Mouse (Mus musculus) 416B (cell line): ENCODE results near the gene Pde6g.
A peak's percentile ranks its signal among the peaks of the same experiment; 100 is the strongest.

ENCODE experiments used
- DNase-seq: peaks from one replicate; pipeline ENCODE4 v3.0.0; 2011; ENCODE audit warnings: low read depth

Gene Pde6g

DNA sequence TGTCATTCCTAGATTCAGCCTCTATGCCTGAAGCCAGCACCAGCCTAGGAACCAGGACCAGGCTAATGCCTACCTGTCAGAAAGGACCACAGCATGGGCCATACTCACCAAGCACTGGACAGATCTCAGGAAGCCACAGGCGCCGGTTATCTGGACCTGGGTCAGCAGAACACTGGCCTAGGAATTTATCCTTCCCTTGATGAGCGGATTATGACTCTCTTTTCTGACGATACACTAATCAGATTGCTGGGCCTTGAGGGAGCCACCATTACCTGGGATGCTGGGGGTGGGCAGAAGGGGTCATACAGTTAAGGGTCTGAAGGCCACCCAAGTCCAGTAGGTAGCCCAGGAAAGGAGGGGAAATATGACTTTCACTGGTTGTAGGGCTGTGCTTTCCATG lies at the start of gene Pde6g:
TSS of gene Pde6g (minus strand) at position 195 of the 400 bp plus-strand sequence.
- no peak for DNase-seq

DNA sequence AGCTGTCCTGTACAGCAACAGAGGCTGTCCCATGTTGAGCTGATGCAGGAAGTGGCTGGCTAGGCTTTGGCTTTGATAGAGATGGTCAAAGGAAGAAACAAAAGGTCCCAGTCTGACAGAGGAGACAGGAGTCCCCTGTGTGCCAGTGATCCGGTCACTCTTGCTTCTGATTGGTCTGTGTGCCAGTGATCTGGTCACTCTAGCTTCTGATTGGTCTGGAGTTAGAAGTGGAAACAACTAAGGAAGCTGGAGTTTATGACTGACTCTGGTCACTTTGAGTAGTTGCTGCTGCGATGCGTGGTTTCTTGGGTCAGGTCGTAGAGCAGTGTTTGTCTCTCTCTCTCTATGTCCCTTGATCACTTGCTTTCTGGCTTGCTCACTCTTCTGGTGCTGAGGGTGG lies 48.4 kb upstream of the Pde6g start:
- peak; percentile 56 for DNase-seq

DNA sequence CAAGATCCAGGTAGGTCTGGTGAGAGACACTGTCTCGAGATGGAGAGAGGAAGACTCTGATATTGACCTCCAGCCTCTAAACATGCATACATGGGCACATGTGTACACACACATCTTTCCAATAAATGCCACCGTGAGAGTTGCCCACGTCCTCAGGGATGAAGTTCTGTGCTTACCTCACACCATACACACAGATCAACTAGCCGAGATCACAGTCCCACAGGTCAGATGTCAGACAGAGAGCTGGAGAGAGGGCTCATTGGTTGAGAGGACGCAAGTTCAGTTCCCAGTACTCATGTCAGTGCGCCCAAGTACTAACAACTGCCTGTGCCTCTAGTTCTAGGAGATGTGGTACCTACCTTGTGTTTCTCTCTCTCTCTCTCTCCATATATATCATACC lies 47.7 kb upstream of the Pde6g start:
- DNase-seq, result no peak

DNA sequence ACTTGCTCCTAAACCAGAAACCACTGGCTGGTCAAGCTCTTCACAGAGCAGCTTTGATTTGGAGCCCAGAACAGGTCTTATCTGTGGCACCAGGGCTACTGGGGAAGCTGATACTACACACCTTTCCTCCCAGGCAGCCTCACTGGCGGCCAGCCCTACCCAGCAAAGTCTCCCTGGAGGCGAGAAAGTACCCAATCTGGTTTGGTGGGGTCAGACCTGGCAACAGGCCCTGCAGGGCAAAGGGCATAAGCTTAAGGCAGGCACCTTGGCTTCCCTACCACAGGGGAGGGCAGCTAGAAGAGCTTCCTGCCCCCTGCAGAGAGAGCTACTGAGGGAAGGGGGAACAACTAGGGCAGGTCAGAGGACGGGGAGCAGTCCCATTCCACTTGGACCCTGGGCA lies 47.1 kb upstream of the Pde6g start:
- no peak for DNase-seq

DNA sequence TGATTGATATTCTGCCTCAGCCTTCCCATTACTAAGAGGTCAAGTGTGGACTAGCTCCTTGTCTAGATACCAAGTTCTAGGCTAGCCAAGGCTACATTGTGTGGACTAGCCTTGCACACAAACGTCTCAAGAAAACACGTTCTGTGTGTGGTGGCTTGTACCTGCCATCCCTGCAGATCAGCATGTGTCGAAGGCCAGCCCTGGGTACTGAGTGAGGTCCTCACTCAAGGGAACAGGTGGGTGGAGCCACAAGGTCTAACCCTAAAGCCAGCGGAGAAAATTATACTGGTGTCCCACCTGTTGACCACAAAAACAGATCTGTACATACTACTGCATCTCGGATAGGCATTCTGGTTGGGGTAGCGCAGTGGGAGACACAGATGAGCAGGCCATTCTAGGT lies 46.6 kb upstream of the Pde6g start:
- no peak for DNase-seq

DNA sequence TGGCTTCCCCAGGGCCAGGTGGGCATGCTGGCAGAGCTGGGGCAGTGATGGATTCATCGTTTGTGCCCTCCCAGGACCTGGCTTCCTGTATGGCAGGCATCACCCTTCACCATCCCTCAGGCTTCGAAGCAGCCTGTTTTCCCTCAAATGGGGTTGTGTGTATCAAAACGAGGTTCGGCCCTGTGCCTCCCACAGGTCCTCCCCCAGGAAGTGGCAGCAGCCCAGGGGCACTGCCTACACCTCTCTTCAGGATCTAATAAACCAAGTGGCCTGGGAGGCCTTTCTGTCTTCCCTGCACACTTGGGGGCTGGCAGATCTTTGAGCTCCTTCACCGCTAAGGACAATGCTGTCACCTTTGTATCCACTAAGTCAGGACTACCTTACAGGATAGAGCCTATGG lies 45.6 kb upstream of the Pde6g start:
- DNase-seq, result no peak

DNA sequence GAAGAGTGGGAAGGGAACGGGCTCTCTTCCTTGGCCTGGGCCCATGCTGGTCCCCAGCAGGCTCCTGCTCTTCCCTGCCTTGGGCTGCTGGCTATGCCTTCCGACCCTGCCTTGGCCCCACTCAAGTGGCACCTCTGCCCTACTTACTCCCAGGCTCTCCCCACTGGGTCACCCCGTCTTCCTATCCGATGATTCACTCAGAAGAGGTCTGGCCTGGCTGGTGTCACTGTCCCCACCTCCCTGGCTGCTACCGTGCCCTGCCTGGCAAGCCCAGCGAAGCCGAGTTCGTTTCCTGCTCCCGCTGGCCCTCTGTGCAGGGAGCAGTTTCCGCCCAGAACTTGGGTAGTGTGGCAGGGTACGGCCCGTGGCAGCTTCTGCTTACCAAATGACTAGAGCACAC lies 44.9 kb upstream of the Pde6g start:
- DNase-seq, result no peak

DNA sequence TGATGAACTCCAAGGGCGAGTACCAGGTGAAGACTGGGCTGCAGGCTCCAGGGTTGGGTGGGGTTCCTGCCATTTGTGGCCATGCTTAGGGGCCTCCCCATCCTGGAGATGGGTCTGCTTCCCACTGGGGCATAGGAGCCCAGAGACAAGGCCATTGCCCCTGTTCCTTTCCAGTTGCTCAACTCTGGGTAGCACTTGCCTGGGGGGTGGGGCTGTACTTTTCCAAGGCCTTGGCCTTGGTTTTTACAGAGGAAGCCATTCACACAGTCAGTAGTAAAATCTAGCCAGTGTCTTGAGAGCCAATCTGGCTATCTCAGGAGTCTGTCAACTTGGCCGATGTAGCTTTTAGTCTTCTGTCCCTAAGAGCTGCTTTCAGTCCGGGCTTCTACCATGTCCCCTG lies 44.1 kb upstream of the Pde6g start:
- DNase-seq, result no peak

DNA sequence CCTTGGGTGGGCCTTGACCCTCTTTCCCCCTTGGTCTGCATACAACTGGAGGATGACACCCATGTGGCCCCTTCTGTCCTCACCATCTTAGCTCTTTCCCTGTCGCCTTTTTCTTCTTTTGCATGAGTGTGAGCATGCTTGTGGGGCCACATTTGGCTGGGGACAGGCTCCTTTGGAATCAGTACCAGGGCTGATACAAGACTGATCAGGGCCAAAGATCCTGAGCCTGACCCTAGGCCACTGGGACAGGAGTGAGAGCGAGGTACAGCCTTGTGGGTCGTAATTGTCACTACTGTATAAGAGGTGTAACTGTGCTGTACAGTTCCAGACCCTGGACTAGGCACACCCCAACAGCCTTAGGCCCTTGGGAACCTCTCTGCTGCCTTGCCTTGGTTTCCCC lies 40.6 kb upstream of the Pde6g start:
- DNase-seq, result no peak

DNA sequence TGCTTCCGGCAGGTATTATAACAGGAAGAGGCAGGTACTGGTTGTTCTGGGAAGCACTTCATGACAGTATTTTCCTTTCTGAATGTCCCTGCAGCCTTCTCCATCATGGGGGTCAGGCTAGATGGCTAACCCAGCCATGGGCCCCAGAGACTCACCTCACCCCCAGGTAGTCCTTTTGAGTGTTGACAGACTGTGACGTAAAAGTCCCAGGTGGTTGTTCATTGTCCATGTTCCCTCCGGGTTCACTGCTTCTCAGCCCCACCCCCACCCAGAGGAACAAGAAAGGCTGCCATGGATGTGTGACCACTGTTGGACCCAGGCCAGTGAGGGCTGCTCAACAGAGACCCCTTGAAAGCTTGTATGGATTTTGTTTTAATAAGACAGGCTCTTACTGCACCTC lies 40.1 kb upstream of the Pde6g start:
- no peak for DNase-seq

DNA sequence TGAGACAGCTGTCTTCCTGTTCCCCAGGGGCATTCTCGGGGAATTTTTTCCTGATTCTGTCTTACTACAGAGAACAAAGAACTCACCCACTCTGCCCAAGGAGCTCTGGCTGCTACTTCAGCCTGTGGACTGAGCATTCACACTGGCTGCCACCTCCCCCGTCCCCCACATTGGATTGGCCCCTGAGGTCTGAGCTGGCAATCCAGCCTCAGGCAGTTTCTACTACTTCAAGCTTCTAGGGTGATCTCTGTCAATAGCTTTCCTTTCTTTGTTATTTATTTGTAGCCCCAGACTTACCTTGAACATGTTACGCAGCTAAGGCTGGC lies 39.5 kb upstream of the Pde6g start:
- no peak for DNase-seq

DNA sequence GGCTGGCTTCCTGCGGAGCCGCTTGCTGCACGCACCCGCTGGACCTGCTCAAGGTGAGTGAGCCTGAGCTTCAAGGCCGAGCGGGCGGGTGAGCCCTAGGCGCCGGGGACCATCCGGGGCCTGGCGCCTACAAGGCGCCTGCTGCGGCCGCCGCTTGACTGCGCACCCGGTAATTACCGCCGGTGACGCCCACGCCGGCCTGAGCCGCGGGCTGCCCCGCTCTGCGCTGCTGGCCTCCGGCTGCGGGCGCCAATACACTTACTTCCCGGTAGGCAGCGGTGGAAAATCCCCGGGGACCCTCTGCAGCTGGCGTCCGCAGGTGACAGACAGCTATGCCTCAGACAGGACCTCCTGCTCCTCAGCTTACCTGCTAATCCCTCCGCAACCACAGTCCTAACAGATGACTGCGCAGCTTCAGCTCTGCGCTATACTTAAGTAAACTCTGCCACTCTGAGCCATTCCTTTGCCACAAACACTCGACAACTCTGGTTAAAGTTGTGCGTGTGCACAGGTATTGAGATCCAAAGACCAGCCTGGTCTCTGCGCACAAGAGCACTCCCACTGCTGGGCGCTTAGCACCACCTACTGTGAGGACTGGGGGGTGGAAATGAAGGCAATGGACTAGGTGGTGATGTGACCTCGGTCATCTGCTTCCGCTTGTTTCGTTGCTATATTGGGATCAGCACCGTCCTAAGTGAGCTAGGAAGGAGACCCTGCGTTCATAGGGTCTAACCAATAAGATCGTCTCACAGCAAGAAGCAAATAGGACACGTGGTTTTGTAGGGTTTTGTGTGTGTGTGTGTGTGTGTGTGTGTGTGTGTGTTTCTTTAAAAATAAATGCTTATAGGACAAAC lies 39.0 kb upstream of the Pde6g start:
- peak; percentile 88 for DNase-seq

DNA sequence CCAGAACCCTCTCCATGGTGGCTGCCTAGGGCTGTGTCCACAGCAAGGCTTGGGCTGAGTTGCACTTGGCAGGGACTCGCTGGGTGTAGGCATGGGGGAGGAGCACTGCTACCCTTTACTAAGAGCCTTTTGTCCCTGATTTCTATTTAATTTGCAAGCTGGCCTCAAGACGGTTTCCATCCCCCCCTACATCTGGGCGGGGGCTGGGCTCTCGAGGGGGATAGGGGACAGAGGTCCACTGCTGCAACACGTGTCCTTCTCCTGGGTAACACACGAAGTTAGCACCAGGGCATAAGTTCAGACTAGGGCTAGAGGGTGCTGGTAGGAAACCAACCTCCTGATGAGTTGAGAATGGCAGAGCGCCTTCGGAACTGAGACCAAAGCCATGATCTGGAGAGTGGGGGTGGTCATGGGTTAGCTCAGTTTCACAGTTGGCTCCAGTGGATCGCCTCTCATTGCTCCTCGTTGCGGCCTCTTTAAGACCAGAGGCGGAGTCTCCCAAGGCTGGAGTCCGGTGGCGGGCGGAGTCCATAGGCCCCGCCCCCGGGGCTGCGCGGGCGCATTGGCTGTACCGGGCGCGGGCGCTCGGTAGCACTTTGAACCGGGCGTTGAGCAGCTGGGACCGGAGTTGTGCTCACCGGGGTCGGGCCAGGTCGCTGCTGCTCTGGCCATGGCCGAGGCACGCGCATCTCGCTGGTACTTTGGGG lies 38.2 kb upstream of the Pde6g start, which contains the start of gene Slc25a10:
TSS of gene Slc25a10 (plus strand) at position 524 of the 707 bp plus-strand sequence.
- DNase-seq, result peak; percentile 86

DNA sequence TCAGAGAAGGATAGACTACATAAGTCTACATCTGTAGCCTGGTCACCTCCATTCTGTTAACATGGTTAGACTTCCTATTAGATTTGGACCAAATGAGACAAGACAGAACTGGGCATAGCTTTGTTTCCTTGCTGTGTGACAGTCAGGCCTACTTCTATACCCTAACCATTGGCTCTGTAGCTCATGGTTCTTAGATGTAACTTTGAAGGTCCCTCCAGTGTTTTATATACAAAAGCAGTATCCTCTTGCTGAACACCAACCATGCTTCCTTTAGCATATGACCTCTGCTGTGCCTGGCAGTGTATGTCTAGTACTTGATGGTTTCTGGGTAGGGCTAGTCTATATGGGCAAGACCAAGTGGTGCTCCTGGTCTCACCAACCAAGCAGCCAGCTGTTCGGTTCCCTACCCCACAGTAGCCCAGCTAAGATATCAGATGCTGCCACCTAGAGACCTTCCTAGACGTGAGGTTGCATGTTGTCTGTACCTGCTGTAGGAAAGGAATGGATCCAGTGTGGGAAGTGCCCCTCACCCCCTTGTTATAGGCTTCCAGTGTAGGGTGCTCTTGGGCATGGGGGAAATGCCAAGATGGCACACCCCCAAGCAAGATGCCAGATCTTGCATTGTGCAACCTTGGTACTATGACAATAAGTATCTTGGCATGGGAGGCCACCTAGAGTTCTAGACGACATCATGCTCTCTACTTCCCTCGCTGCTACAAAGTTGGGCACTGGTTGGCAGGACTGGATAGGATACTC lies 37.2 kb upstream of the Pde6g start:
- DNase-seq, result peak; percentile 37

DNA sequence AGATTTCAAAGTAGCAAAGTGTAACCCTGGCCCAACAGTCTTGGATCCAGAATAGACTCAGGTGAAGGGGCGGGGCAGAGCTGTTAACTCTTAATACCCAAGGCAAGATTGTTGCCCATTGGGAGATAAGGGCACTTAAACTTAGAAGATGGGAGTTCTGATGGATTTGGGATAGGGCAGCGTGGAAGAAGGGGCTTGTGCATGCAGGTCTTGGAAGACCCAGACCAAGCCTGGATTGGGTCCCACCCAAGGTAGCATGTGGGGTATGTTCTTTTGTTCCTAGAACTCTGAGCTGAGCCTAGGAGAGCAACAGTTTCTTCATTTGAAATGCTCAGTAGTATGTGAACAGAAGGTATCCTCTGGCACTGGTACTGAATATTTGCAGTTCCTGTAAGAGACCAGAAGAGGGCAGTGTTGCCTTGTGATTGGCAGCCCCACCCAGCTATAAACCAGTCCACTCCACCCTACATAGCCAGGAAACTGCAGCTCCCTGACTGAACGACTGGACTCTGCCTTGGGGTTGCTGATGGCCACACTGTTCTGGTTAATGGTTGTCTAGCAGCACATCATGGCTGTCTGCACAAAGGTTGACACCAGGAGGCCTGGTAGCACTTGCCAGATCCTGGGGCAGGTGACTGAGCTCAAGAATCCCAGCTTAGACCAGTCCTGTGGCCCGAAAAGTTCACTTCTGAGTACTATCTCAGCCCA lies 35.9 kb upstream of the Pde6g start:
- DNase-seq, result peak; percentile 91

DNA sequence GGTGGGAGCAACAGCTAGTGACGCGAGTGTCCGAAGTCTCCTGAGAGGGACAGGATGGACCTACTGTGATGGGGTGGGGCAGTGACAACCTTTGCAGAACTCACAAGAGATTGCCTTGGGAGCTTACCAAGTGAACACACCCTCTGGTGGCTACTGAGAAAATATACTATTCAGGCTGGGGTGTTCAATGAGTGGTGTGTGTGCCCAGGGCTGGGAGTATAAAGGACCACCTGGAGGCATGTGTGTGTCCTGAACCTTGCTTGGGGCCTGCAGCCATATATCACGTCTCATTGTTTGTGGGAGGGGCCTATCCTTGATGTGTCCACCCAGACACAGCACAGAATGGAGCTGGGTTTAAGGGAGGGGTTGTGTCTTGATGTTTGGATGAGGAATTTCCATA lies 35.2 kb upstream of the Pde6g start:
- peak; percentile 49 for DNase-seq

DNA sequence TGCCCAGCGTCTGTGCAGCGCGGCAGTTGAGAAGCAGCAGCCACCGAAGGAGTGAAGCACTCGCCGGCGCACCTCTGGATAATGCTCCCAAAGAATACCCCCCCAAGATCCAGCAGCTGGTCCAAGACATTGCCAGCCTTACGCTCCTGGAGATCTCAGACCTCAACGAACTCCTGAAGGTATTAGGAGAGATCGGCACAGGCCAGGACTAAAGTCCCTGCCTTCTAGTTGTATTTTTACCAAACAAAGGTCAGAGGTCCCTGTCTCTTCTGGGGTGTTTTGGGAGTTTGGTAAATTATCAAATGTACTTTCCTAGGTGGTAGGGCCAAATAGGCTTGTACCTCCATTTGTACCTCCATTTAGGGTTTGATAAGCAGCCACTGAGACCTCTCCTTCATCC lies 32.0 kb upstream of the Pde6g start:
- no peak for DNase-seq

DNA sequence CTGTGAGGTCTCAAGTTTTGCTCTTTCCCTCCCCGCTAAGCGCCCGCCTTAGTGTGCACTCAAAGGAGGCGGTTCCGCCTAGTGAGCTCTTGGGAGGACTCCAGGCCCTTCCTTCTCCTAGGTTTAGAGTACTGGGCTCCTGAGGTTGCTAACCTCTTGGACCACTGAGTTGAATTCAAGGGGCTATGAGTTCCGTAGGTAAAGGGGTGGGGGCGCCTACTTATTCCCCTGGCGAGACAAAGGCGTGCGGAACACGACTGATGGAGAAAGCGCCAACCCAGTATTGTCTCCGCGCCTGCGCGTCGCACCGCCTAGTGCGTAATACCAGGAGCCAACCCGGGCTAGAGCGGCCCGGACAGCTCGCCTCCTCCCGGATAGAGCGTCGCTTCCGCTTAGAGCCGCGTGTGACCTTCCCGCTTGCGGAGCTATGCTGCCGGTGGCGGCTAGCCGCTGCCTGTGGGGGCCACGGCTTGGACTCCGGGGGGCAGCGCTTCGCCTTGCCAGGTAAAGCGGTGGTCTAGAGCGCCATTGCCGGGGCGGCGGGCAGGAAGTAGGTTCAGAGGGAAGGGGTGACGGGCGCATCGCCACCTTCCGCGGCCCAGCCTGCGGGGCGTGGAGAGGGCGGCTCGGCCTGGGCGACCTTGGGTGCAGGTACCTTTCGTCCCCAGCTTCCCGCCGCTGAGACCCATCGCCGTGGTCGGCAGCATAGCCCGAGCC lies 31.1 kb upstream of the Pde6g start, which contains the start of gene Mrpl12:
TSS of gene Mrpl12 (plus strand) at position 349 of the 717 bp plus-strand sequence.
- peak; percentile 96 for DNase-seq

DNA sequence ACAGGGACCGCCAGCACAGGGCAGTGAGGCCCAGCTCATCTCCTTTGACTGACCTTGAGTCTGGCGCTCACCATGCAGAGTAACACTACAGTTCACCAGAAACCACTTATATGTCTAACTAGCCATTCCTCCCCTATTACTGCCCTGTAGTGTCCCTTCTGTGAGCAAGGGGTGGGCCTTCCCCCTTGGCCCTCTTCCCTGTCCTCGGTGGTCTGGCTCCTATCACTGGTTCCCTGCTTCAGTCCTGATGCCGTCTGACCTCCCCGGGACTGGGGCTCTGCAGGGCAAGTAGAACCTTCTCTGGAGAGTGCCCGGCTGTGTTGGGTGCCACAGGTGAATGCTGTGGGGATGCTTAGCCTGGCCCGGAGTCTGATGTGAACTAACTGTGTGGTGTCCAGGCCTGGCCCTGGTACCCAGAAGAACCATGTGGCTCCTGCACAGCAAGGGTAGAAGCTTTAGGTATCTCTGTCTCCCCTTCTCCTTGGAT lies 30.2 kb upstream of the Pde6g start:
- no peak for DNase-seq

DNA sequence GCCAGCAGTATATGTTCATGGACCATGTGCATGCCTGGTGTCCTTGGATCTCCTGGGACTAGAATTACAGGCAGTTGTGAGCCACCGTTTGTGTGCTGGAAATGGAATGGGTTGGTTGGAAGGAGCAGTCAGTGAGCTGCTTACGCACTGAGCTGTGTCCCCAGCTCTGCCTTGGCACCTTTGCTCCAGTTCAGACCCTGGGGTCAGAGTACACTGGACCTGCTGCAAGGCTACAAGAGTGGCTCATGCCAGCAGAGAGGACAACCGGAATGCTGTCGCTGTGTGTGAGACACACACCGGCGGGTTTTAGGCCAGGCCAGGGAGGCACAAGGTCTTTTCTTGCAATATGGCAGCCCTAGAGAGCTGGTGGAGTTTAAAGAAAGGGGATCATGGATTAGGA lies 18.8 kb upstream of the Pde6g start:
- no peak for DNase-seq

DNA sequence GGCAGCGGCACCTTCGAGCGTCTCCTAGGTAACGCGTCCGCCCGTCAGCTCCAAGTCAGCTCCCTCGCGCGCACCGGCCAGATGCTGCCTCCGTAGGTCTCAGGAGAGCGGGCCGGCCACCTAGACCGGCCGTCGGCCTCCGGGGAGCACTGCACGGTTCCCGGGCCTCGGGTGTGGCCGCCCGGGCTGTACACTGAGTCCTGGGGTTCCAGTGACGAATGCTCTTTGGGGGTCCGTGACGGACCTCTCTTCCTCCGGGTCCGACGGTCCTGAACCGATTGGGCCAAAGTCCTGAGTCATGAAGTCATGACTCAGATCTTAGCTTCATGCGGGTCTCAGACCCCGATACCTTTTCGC lies 14.4 kb upstream of the Pde6g start:
- no peak for DNase-seq
